Mouse (Mus musculus) limb, embryonic 11.5 days (tissue): ENCODE results near the gene Zfp689. TPM values are rescaled to one million over a fixed set of nuclear protein-coding genes. Genes with fewer than 3 reads are reported as not detected.
"Not testable (repeated sequence)": the region's sequence is repeated elsewhere in the genome, so short reads cannot be mapped to it uniquely, and the experiment has no call there.

Experiments used
- ATAC-seq: fragments of 200-750 bp; cut with Nextera tagmentation; 2 replicates; pipeline ENCODE4 v1.8.0; 2017; ENCODE audit warnings: low read depth; ENCODE audit not compliant: insufficient number of reproducible peaks, low FRiP score, low TSS enrichment
- DNase-seq: peaks from one replicate; pipeline ENCODE4 v3.0.0-alpha.2; 2015; ENCODE audit warnings: low spot score
- H3K27ac ChIP-seq: fragments of 300-500 bp; sonication (generic); replicated peaks from 2 replicates; pipeline ENCODE4 v1.5.1; 2014; ENCODE audit warnings: low read depth, mild to moderate bottlenecking, low read length
- H3K27me3 ChIP-seq: fragments of 300-500 bp; sonication (generic); 2 replicates; pipeline ENCODE4 v1.6.1; 2014; ENCODE audit warnings: mild to moderate bottlenecking, low read length, mixed read lengths; ENCODE audit not compliant: control insufficient read depth, insufficient read depth
- H3K36me3 ChIP-seq: fragments of 300-500 bp; sonication (generic); 2 replicates; pipeline ENCODE4 v1.6.1; 2014; ENCODE audit warnings: mild to moderate bottlenecking, low read length, moderate library complexity, mixed read lengths; ENCODE audit not compliant: control insufficient read depth, insufficient read depth
- H3K4me1 ChIP-seq: fragments of 300-500 bp; sonication (generic); 2 replicates; pipeline ENCODE4 v1.6.1; 2014; ENCODE audit warnings: low read length, mixed read lengths; ENCODE audit not compliant: control insufficient read depth, insufficient read depth
- H3K4me2 ChIP-seq: fragments of 300-500 bp; sonication (generic); 2 replicates; pipeline ENCODE4 v1.6.1; 2014; ENCODE audit warnings: low read depth, mild to moderate bottlenecking, moderate library complexity; ENCODE audit not compliant: severe bottlenecking
- H3K4me3 ChIP-seq: fragments of 300-500 bp; sonication (generic); 2 replicates; pipeline ENCODE4 v1.5.1; 2014; ENCODE audit warnings: low read depth, low read length
- H3K9ac ChIP-seq: fragments of 300-500 bp; sonication (generic); 2 replicates; pipeline ENCODE4 v1.6.1; 2014; ENCODE audit warnings: mild to moderate bottlenecking, low read length
- H3K9me3 ChIP-seq: fragments of 300-500 bp; sonication (generic); 2 replicates; pipeline ENCODE4 v1.6.1; 2016; ENCODE audit warnings: low read length; ENCODE audit not compliant: control insufficient read depth
- WGBS: fragments of 180-500 bp; shearing (Covaris S2); extraction: QIAGEN DNeasy Blood & Tissue Kit; methylation state at CpG from one replicate; pipeline ENCODE4 v1.1.7; 2014; 5-methylcytosine and 5-hydroxymethylcytosine counted together
- polyA plus RNA-seq: library from polyadenylated mRNA; unstranded; fragments of >200 nt; fragmentation: Nextera tagmentation; extraction: Ambion mirVana; gene quantifications from 2 replicates; pipeline ENCODE4 v1.2.1, GENCODE M21; 2014

The Zfp689 gene
- 16.5 and 17.6 TPM in 2 replicates for polyA plus RNA-seq

DNA sequence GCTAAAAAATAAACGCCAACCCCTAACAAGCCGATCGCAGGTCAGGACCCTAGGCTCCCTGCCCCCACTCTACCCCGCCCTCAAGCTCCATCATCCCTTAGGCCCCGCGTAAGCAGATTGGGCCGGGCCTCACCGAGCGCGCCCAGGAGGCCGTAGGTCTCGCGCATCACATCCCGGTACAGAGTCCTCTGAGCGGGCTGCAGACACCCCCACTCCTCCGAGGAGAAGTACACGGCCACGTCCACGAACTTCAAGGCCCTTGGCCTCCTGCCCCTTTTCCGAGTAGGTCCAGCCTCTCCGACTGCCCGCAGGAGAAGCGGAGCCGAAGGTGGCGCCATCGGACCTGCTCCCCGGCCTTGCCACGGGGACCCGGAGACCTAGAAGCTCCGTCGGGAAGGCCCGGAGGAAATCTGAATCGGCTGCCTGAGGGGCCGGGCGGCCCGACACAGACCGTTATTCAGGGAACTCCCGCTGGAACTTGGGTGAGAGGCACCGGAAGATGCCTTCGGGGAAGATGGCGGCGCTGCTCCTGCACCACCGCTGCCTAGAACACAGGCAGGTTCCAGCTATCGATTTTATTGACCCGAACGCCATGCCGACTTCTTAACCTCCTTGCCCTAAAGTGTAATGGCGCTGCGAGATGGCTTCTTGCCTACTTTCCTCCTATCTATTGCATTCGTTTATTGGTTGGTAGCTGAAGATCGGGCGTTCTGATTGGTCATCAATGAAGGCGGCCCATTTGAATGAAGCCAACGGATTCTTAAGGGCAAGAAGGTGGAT, at the start of gene Zfp689:
Zfp689 (minus strand) TSS at position 638 of the 780 bp plus-strand sequence.
- Histone ChIP-seq H3K4me3 (peak within 1 kb of the TSS; percentile 55), H3K9me3 (no peaks in the 10 kb centered on the region; the same call in 1 of the 2 replicates), H3K27me3 (no peaks in the 10 kb centered on the region), H3K36me3 (peaks cover 18% of the 10 kb centered on the region), H3K27ac (peak within 1 kb of the TSS; percentile 87), H3K4me2 (peak within 1 kb of the TSS; percentile 82), H3K9ac (peak within 1 kb of the TSS; percentile 92), H3K4me1 (peaks cover 5% of the 10 kb centered on the region; the same call in 1 of the 2 replicates)
- under 1% methylated on average over 54 of the region's 54 CpGs for WGBS
- peak; percentile 78 for ATAC-seq
- peak; percentile 94 for DNase-seq

DNA sequence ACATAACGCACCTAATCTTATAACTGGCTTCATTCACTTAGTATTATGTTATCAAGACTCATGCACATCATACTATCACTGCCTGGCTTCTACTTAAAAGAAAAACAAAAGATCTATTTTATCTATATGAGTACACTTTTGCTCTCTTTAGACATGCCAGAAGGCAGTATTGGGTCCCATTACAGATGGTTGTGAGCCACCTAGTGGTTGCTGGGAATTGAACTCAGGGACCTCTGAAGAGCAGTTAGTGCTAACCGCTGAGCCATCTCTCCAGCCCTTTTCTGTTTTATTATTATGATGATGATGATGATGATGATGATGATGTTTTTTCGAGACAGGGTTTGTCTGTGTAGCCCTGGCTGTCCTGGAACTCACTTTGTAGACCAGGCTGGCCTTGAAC, 49.4 kb upstream of the Zfp689 start:
- H3K36me3 ChIP-seq: no peaks in the 10 kb centered on the region
- H3K9me3 ChIP-seq: no peaks in the 10 kb centered on the region
- no peak for ATAC-seq
- WGBS: 38% methylated on average over 3 of the region's 3 CpGs
- no peak overlapping the region for H3K4me3 ChIP-seq
- no peak overlapping the region for H3K27ac ChIP-seq
- H3K4me1 ChIP-seq: no peaks in the 10 kb centered on the region
- no peak overlapping the region for H3K9ac ChIP-seq
- no peak for DNase-seq
- no peak overlapping the region for H3K4me2 ChIP-seq
- no peaks in the 10 kb centered on the region for H3K27me3 ChIP-seq

DNA sequence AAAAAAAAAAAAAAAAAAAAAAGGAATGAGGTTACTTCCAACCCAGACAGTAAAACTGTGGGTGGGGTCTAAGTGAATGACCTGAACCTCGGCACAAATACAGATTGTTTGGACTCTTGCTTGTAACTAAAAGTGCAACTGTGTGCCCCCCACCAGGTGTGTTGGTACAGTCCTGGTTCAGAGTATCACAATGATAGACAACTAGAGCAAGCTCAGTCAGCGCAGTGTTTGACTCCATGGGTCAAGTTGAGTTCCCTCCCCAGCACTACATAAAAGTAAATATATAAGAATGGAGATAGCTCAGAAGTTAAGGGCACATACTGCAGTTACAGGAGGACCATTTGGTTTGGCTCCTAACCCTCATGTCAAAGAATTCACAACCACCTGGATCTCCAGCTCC, 48.4 kb upstream of the Zfp689 start:
- H3K9me3 ChIP-seq: no peaks in the 10 kb centered on the region
- H3K4me1 ChIP-seq: no peaks in the 10 kb centered on the region
- H3K4me2 ChIP-seq: no peak overlapping the region
- WGBS: 84% methylated on average over 2 of the region's 2 CpGs
- no peak overlapping the region for H3K27ac ChIP-seq
- H3K4me3 ChIP-seq: no peak overlapping the region
- DNase-seq: no peak
- H3K36me3 ChIP-seq: no peaks in the 10 kb centered on the region
- H3K9ac ChIP-seq: no peak overlapping the region
- H3K27me3 ChIP-seq: no peaks in the 10 kb centered on the region
- ATAC-seq: no peak

DNA sequence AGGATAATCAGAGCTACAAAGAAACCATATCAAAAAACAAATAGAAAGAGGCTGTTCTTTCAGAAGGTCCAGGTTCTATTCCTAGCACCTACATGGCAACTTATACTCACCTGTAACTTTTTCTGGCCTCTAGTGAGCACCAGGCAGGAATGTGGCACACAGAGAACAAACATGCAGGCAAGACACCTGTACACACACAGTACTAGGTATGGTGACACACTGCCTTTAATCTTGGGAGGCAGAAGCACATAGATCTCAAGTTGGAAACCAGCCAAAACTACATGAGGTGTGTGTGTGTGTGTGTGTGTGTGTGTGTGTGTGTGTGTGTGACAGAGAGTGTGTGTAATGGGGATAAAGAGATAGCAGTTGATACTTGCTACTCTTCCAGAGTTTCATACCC, 45.7 kb upstream of the Zfp689 start:
- H3K4me3 ChIP-seq: no peak overlapping the region

DNA sequence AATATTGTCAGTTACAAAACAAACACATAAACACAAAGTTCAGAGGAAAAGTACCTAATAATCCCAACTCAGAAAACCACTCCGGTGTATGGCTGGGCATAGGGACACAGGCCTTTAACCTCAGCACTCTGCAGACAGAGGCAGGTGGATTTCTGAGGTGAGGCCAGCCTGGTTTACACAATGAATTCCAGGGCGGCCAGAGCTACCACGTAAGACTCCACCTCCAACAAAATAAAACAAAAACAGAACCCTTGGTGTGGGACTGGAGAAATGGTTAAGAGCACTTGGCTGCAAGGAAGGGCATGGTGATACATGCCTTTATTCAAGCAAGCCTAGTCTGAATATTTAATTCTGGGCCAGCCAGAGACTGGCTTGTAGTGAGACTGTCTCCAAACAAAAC, 42.9 kb upstream of the Zfp689 start:
- Histone ChIP-seq H3K27me3 (no peaks in the 10 kb centered on the region), H3K9me3 (no peaks in the 10 kb centered on the region), H3K36me3 (peaks cover 28% of the 10 kb centered on the region), H3K4me3 (no peak overlapping the region), H3K4me1 (no peaks in the 10 kb centered on the region), H3K27ac (no peak overlapping the region), H3K9ac (no peak overlapping the region), H3K4me2 (no peak overlapping the region)
- no peak for ATAC-seq
- no peak for DNase-seq
- 96% methylated on average over 3 of the region's 3 CpGs for WGBS

More for the DNA sequence above, 45.7 kb upstream of the Zfp689 start:
- no peaks in the 10 kb centered on the region for H3K27me3 ChIP-seq
- no peaks in the 10 kb centered on the region for H3K9me3 ChIP-seq
- DNase-seq (no peak), ATAC-seq (no peak)
- H3K36me3 ChIP-seq: peaks cover 14% of the 10 kb centered on the region
- no peak overlapping the region for H3K4me2 ChIP-seq
- no peak overlapping the region for H3K9ac ChIP-seq
- H3K4me1 ChIP-seq: no peaks in the 10 kb centered on the region
- no peak overlapping the region for H3K27ac ChIP-seq

DNA sequence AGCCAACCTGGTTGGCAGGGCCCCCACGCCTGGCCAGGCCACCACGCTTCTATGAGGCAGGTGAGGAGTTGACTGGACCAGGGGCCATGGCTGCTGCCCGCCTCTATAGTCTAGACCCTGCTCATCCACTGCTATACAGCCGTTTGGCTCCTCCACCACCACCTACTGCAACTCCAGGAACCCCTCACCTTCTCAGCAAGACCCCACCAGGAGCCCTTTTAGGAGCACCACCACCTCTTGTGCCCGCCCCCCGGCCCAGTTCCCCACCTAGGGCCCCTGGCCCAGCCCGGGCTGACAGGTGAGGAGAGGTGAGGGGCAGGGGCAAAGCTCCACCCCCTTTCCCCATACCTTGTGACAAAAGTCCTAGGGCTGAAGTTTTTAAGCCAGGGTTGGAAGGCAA, 41.0 kb upstream of the Zfp689 start:
- H3K36me3 ChIP-seq: peaks cover 39% of the 10 kb centered on the region
- no peak overlapping the region for H3K4me2 ChIP-seq
- no peak for ATAC-seq

DNA sequence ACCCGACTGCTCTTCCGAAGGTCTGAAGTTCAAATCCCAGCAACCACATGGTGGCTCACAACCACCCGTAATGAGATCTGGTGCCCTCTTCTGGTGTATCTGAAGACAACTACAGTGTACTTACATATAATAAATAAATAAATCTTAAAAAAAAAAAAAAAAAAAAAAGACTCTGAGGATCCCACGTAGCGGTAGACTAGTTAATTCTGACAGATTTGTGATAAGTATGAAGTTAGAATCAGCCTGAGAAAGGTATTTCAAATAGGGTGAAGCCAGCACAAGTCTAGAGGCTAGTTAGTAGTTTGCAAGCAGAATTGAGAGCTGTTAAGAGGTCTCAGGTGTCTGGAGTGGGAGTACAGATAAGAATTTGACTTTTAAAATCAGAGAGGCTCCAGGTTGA, 39.4 kb upstream of the Zfp689 start:
- not testable (repeated sequence) for H3K9ac ChIP-seq, H3K9me3 ChIP-seq, H3K4me2 ChIP-seq, ATAC-seq, H3K4me3 ChIP-seq, H3K27ac ChIP-seq, H3K4me1 ChIP-seq, DNase-seq, H3K27me3 ChIP-seq
- peaks cover 42% of the 10 kb centered on the region for H3K36me3 ChIP-seq
- WGBS: 90% methylated on average over 4 of the region's 5 CpGs

More for the DNA sequence above, 41.0 kb upstream of the Zfp689 start:
- DNase-seq: no peak
- no peaks in the 10 kb centered on the region for H3K27me3 ChIP-seq
- no peaks in the 10 kb centered on the region for H3K9me3 ChIP-seq
- no peak overlapping the region for H3K27ac ChIP-seq
- no peaks in the 10 kb centered on the region for H3K4me1 ChIP-seq
- no peak overlapping the region for H3K9ac ChIP-seq
- 90% methylated on average over 7 of the region's 7 CpGs for WGBS
- no peak overlapping the region for H3K4me3 ChIP-seq

DNA sequence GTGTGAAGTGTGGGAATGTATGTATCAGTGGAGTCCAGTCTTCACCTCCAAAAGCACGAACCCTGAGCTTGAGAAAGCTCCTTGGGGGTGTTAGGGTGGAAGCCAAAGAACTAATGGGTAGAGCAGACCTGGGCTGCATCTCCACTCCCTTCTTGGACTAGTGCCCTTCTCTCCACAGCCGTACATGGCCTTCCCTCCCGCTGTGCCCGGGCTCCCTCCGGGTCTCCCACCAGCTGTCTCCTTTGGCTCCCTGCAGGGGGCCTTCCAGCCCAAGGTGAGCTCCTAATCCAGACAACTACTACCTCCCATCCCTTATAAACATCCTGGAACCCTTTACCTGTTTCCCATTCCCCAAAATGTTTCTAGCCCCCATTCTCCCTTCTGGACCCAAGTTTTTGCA, 36.5 kb upstream of the Zfp689 start:
- peaks cover 41% of the 10 kb centered on the region for H3K36me3 ChIP-seq
- H3K27ac ChIP-seq: no peak overlapping the region
- DNase-seq (no peak), ATAC-seq (no peak)
- no peaks in the 10 kb centered on the region for H3K27me3 ChIP-seq
- WGBS: 97% methylated on average over 5 of the region's 5 CpGs
- peaks cover 5% of the 10 kb centered on the region for H3K4me1 ChIP-seq
- H3K9me3 ChIP-seq: no peaks in the 10 kb centered on the region
- no peak overlapping the region for H3K4me2 ChIP-seq
- H3K9ac ChIP-seq: no peak overlapping the region
- H3K4me3 ChIP-seq: no peak overlapping the region
